In the genomic region with DNA sequence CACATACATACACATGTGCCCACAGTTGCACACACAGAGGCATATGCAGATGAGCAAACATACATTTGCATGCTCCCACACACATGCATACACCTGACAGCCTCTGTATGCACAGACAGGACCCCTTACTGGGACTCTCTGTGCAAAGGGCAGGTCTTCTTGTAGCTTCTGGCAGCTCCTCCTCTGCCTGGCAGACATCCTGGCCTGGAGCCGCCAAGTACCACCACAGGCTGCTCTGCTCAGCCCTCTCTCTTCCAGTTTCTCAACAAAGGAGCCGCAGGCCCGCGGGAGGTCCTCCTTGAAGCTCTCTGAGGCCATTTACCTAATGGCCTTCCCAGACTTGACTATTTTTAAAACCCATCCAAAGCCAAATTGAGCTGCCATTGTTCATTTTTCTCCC, we compare ENCODE assay signal across 29 mouse cellular contexts. TPM values are rescaled to one million over a fixed set of nuclear protein-coding genes. Genes with fewer than 3 reads are reported as not detected.
DNase-seq lines count a peak whose midpoint lies in the region; ATAC-seq and TF ChIP-seq lines count a peak whose summit lies in the region.
"Had no signal": no experiment of that assay in that cellular context is flagged by ENCODE, and none has a peak within 500 bp of the region (broad histone marks: within the 10 kb centered on the region; RNA-seq: fewer than 3 reads in every experiment).

No protein-coding gene starts in this region.

- H3K4me2 ChIP-seq in hindbrain, embryonic 11.5 days (replicated peaks; ENCODE audit: low read depth, low read length), result no peak overlapping the region
- H3K4me2 ChIP-seq in midbrain, embryonic 14.5 days (ENCODE audit: low read length), result no peak overlapping the region
- H3K4me2 ChIP-seq in midbrain, embryonic 16.5 days (ENCODE audit: low read length), result no peak overlapping the region
- H3K4me2 ChIP-seq: embryonic facial prominence, embryonic 12.5 days; embryonic facial prominence, embryonic 15.5 days; forebrain, embryonic 15.5 days; heart, embryonic 13.5 days; hindbrain, embryonic 15.5 days had no signal

- H3K27me3 ChIP-seq in hindbrain, embryonic 11.5 days (ENCODE audit: control insufficient read depth, insufficient read depth, low read length), result peaks cover 9% of the 10 kb centered on the region
- H3K27me3 ChIP-seq in hindbrain, embryonic 10.5 days (ENCODE audit: insufficient read depth, poor library complexity, severe bottlenecking), result peaks cover 46% of the 10 kb centered on the region
- 0 out of 2 replicates have a peak, but pooled peaks cover 3% of the 10 kb centered on the region for H3K27me3 ChIP-seq in midbrain, embryonic 14.5 days (ENCODE audit: control insufficient read depth, insufficient read depth, low read length)
- no peaks in the 10 kb centered on the region for H3K27me3 ChIP-seq in midbrain, embryonic 16.5 days (ENCODE audit: control insufficient read depth, insufficient read depth, low read depth, low read length)
- H3K27me3 ChIP-seq: hindbrain, embryonic 15.5 days had no signal

- TF ChIP-seq CTCF in left cerebral cortex, adult 2 months (IDR thresholded peaks at IDR 0.05), result no peak

- WGBS in hindbrain, embryonic 11.5 days, result 25% methylated on average over 4 of the region's 4 CpGs
- WGBS in hindbrain, embryonic 10.5 days, result 20% methylated on average over 4 of the region's 4 CpGs
- 36% methylated on average over 4 of the region's 4 CpGs for WGBS in midbrain, embryonic 14.5 days
- 32% methylated on average over 4 of the region's 4 CpGs for WGBS in midbrain, embryonic 16.5 days

- peaks cover 10% of the 10 kb centered on the region for H3K4me1 ChIP-seq in hindbrain, embryonic 11.5 days (replicated peaks; ENCODE audit: control insufficient read depth, insufficient read depth, low read length)
- H3K4me1 ChIP-seq in hindbrain, embryonic 10.5 days (replicated peaks), result peaks cover 62% of the 10 kb centered on the region
- peaks cover 17% of the 10 kb centered on the region; the same call in 1 of the 2 replicates for H3K4me1 ChIP-seq in midbrain, embryonic 14.5 days (ENCODE audit: control insufficient read depth, insufficient read depth, low read length)
- peaks cover 18% of the 10 kb centered on the region for H3K4me1 ChIP-seq in midbrain, embryonic 16.5 days (ENCODE audit: control insufficient read depth, insufficient read depth, low read length)

- H3K9me3 ChIP-seq in hindbrain, embryonic 11.5 days (ENCODE audit: control insufficient read depth, low read length), result no peaks in the 10 kb centered on the region
- no peaks in the 10 kb centered on the region for H3K9me3 ChIP-seq in hindbrain, embryonic 10.5 days
- H3K9me3 ChIP-seq in midbrain, embryonic 14.5 days (ENCODE audit: control insufficient read depth, low read length), result no peaks in the 10 kb centered on the region
- no peaks in the 10 kb centered on the region for H3K9me3 ChIP-seq in midbrain, embryonic 16.5 days (replicated peaks; ENCODE audit: control insufficient read depth, low read length, poor library complexity, severe bottlenecking)
- H3K9me3 ChIP-seq: embryonic facial prominence, embryonic 12.5 days; embryonic facial prominence, embryonic 15.5 days; forebrain, embryonic 15.5 days; heart, embryonic 10.5 days; heart, embryonic 13.5 days; hindbrain, embryonic 15.5 days had no signal

- no peaks in the 10 kb centered on the region for H3K36me3 ChIP-seq in hindbrain, embryonic 11.5 days (ENCODE audit: control insufficient read depth, insufficient read depth, low read length)
- H3K36me3 ChIP-seq in hindbrain, embryonic 10.5 days, result no peaks in the 10 kb centered on the region
- H3K36me3 ChIP-seq in midbrain, embryonic 14.5 days (ENCODE audit: control insufficient read depth, insufficient read depth, low read length), result no peaks in the 10 kb centered on the region
- H3K36me3 ChIP-seq in midbrain, embryonic 16.5 days (ENCODE audit: control insufficient read depth, insufficient read depth, low read length), result no peaks in the 10 kb centered on the region
- H3K36me3 ChIP-seq: embryonic facial prominence, embryonic 12.5 days; embryonic facial prominence, embryonic 15.5 days; forebrain, embryonic 15.5 days; heart, embryonic 10.5 days; heart, embryonic 13.5 days; hindbrain, embryonic 15.5 days had no signal

- no peak for ATAC-seq in cerebellum, adult (ENCODE audit: insufficient number of reproducible peaks, low FRiP score, low TSS enrichment)
- no peak for ATAC-seq in hindbrain, embryonic 11.5 days (ENCODE audit: low FRiP score)
- no peak for ATAC-seq in midbrain, embryonic 14.5 days (ENCODE audit: low FRiP score, low TSS enrichment)
- ATAC-seq in midbrain, embryonic 16.5 days, result no peak
- ATAC-seq: activated CD4-positive, CD25-positive, alpha-beta regulatory T cell, adult 4 months; forebrain, embryonic 15.5 days; inflammation-experienced regulatory T-cells, adult 6 months; intestine, embryonic 16.5 days had no signal

- peak; percentile 70 to 79 for DNase-seq in cerebellum, postnatal 10 days
- no peak for DNase-seq in hindbrain, embryonic 11.5 days (ENCODE audit: low spot score)
- DNase-seq in hindbrain, embryonic 10.5 days (ENCODE audit: low spot score), result no peak
- peak; percentile 65 for DNase-seq in left cerebral cortex, postnatal 4 days
- DNase-seq in left cerebral cortex, adult 2 months (ENCODE audit: extremely low spot score in 1 of 2, low spot score in 2 of 2), result no peak
- peak; percentile 33 for DNase-seq in midbrain, embryonic 14.5 days
- DNase-seq: adrenal gland, adult 8-10 months; adrenal gland, postnatal 25 days; cerebellum, adult 11 months; cerebellum, adult 2 months; cerebellum, postnatal 25 days; gastrocnemius, postnatal 10 days; gastrocnemius, postnatal 36 days; heart, adult 2 months; heart, postnatal 14 days; heart, postnatal 4 days had no signal

- 0 out of 2 replicates have a peak overlapping the region, but pooled peaks have one; percentile 13 for H3K27ac ChIP-seq in hindbrain, embryonic 11.5 days (ENCODE audit: low read depth, low read length)
- no peak overlapping the region; the same call in 1 of the 2 replicates for H3K27ac ChIP-seq in hindbrain, embryonic 10.5 days
- H3K27ac ChIP-seq in left cerebral cortex, adult 2 months, result no peak overlapping the region
- H3K27ac ChIP-seq in midbrain, embryonic 14.5 days (replicated peaks; ENCODE audit: low read depth, low read length), result no peak overlapping the region
- no peak overlapping the region for H3K27ac ChIP-seq in midbrain, embryonic 16.5 days (ENCODE audit: low read length)
- H3K27ac ChIP-seq: embryonic facial prominence, embryonic 12.5 days; embryonic facial prominence, embryonic 15.5 days; forebrain, embryonic 15.5 days; heart, adult 2 months; heart, embryonic 10.5 days; heart, embryonic 13.5 days; hindbrain, embryonic 15.5 days had no signal

- intact Hi-C loops in left cerebral cortex, postnatal 4 days (cut with DNase I), result no loop called here
- intact Hi-C loops in left cerebral cortex, adult 2 months (cut with DNase I), result loop anchor here (10.0 kb wide), 2 partner anchors 339 to 471 kb away; no protein-coding TSS in a partner anchor

- H3K9ac ChIP-seq in hindbrain, embryonic 11.5 days (ENCODE audit: low read depth, low read length), result no peak overlapping the region
- H3K9ac ChIP-seq in midbrain, embryonic 14.5 days (replicated peaks; ENCODE audit: low read length), result no peak overlapping the region
- H3K9ac ChIP-seq in midbrain, embryonic 16.5 days (ENCODE audit: low read depth, low read length), result no peak overlapping the region
- H3K9ac ChIP-seq: embryonic facial prominence, embryonic 12.5 days; embryonic facial prominence, embryonic 15.5 days; forebrain, embryonic 15.5 days; heart, embryonic 13.5 days; hindbrain, embryonic 15.5 days had no signal

- no peak overlapping the region for H3K4me3 ChIP-seq in hindbrain, embryonic 11.5 days (ENCODE audit: low read depth, low read length)
- no peak overlapping the region for H3K4me3 ChIP-seq in hindbrain, embryonic 10.5 days
- H3K4me3 ChIP-seq in left cerebral cortex, adult 2 months, result no peak overlapping the region
- H3K4me3 ChIP-seq in midbrain, embryonic 14.5 days (replicated peaks; ENCODE audit: low read depth, low read length), result no peak overlapping the region
- H3K4me3 ChIP-seq in midbrain, embryonic 16.5 days (ENCODE audit: low read depth, low read length), result no peak overlapping the region
- H3K4me3 ChIP-seq: embryonic facial prominence, embryonic 12.5 days; embryonic facial prominence, embryonic 15.5 days; forebrain, embryonic 15.5 days; heart, adult 2 months; heart, embryonic 10.5 days; heart, embryonic 13.5 days; hindbrain, embryonic 15.5 days had no signal

RNA-seq across cellular contexts. Expression of a gene that starts 3.3 kb away (rescaled TPM):
- polyA plus RNA-seq in hindbrain, embryonic 11.5 days (2014; fragmentation: Nextera tagmentation; extraction: Ambion mirVana), result 2.9 and 3.7 TPM in 2 replicates
- polyA plus RNA-seq in hindbrain, embryonic 10.5 days (2016; fragmentation: Nextera tagmentation; extraction: Ambion mirVana), result 2.6 and 3.5 TPM in 2 replicates
- total RNA-seq in left cerebral cortex, postnatal 4 days (2021), result 10 to 100 TPM; 35.4 to 37.0 TPM
- total RNA-seq in left cerebral cortex, adult 2 months (2021), result 10 to 100 TPM; 54.5 to 58.6 TPM
- 8.9 and 9.8 TPM in 2 replicates for polyA plus RNA-seq in midbrain, embryonic 14.5 days (2014; fragmentation: Nextera tagmentation; extraction: Ambion mirVana)
- 10.0 and 15.0 TPM in 2 replicates for polyA plus RNA-seq in midbrain, embryonic 16.5 days (2015; fragmentation: Nextera tagmentation; extraction: Ambion mirVana)
- total RNA-seq: common myeloid progenitor, adult 5-6 weeks; granulocyte monocyte progenitor cell, adult 5-6 weeks had no signal
- polyA plus RNA-seq: activated CD4-positive, CD25-positive, alpha-beta regulatory T cell, adult 4 months; heart, adult 2 months; inflammation-experienced regulatory T-cells, adult 6 months had no signal

Comparison
In these comparisons a context has a peak if more than half of its experiments do, and no peak if none do; other contexts are left out.
1. DNase-seq: peak in cerebellum, postnatal 10 days (2 of 2), left cerebral cortex, postnatal 4 days (single experiment) and midbrain, embryonic 14.5 days (single experiment); none in hindbrain, embryonic 11.5 days (single experiment), hindbrain, embryonic 10.5 days (single experiment) and left cerebral cortex, adult 2 months (0 of 2).